Mouse (Mus musculus) gastrocnemius, adult 8-10 months (tissue): ENCODE data around the gene Tsc2. TPM values are rescaled to one million over a fixed set of nuclear protein-coding genes. Genes with fewer than 3 reads are reported as not detected.

Source experiments
- DNase-seq, 2 experiments: peaks; one replicate each; pipeline ENCODE4 v3.0.0; 2022; ENCODE audit warnings: low spot score in 2 of 2
- total RNA-seq, 4 experiments: library from RNA; stranded (reverse); gene quantifications; 2 replicates each; pipeline ENCODE4 v1.2.4; 2022

The Tsc2 gene
- total RNA-seq, 4 experiments from 2014 or later = 75.8 to 86.4 (median 82.7) TPM

DNA sequence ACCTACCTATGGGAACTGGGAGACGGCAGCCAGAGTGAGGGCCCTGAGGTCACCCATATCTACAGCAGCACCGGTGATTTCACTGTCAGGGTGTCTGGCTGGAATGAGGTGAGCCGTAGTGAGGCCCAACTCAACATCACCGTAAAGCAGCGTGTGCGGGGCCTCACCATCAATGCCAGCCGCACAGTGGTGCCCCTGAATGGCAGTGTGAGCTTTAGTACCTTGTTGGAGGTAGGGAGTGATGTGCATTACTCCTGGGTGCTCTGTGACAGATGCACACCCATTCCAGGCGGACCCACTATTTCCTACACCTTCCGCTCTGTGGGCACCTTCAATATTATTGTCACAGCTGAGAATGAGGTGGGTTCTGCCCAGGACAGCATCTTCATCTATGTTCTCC, 58.6 kb downstream of the Tsc2 start:
- DNase-seq = no peak

DNA sequence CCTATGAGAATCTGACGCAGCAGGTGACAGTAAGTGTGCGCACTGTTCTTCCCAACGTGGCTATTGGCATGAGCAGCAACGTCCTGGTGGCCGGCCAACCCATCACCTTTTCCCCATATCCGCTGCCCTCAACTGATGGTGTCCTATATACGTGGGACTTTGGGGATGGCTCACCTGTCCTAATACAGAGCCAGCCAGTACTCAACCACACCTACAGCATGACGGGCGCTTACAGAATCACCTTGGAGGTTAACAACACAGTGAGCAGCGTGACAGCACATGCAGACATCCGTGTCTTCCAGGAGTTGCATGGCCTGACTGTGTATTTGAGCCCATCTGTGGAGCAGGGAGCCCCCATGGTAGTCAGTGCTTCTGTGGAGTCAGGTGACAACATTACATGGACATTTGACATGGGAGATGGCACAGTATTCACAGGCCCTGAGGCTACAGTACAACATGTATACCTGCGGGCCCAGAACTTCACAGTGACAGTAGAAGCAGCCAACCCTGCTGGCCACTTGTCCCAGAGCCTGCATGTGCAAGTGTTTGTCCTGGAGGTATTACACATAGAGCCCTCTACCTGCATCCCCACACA, 59.7 kb downstream of the Tsc2 start:
- no peak for DNase-seq

DNA sequence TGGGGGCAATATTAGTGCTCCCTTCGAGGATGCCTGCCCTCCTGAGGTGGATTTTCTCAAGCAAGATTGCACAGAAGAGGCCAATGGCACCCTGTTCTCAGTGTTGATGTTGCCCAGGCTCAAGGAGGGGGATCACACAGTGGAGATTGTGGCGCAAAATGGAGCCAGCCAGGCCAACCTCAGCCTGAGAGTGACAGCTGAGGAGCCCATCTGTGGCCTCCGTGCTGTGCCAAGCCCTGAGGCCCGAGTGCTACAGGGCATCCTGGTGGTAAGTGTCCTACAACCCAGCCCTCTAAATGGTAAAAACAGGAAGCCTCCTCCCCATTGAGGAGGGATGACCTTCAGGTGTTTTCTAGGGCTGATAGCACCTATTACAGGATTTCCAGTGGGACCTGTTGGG, 62.6 kb downstream of the Tsc2 start:
- DNase-seq = no peak

DNA sequence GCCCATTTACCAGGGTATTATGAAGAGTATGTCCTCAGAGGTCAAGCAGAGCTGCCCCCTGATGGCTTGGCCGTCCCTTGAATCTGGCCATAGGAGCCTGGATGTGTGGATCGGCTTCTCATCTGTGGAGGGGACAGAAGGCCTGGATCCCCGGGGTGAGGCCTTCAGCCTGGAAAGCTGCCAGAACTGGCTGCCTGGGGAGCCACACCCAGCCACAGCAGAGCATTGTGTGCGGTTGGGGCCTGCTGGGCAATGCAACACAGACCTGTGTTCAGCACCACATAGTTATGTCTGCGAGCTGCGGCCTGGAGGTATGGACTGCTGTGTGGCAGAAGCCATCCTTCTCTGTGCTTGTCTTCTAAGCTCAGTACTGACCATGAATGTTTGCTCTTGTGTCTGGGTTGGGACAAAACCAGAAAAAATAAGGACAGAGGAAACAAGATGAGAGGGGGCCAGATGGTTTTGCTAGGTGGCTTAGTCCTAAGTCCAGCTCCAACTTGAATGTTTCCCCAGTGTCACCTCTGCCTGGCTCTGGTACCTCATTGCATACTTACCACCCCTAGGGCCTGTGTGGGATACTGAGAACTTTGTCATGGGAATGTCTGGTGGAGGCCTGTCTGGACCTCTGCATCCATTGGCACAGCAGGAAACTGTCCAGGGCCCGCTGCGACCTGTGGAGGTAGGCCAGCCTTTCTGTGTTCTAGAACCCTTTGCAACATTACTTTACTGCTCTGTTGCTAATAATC, 65.2 kb downstream of the Tsc2 start:
- peak in 1 of 2 experiments; percentile 31 for DNase-seq

DNA sequence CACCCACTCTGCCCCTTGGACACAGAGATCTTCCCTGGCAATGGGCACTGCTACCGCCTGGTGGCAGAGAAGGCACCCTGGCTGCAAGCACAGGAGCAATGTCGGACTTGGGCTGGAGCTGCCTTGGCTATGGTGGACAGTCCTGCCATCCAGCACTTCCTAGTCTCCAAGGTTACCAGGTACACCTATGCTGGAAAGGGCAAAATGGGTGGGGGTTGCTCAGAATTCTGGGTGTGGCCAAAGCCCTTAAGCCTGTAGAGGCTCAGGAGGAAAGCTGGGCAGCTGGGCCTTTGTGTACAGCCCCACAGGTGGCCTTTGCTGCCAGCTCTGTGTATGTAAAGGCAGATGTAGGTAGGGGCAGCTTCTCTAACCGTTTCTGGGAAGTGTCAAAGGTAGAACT, 66.6 kb downstream of the Tsc2 start:
- no peak for DNase-seq

DNA sequence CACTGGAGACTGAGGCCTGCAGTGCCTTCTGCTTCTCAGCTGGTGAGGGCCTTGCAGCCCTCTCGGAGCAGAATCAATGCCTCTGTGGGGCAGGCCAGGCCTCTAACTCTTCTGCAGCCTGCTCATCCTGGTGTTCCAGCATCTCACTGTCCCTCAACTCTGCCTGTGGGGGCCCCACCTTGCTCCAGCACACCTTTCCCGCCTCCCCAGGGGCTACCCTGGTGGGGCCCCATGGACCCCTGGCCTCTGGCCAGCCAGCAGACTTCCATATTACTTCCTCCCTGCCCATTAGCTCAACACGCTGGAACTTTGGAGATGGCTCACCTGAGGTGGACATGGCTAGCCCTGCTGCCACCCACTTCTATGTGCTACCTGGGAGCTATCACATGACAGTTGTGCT, 67.3 kb downstream of the Tsc2 start:
- DNase-seq = no peak

DNA sequence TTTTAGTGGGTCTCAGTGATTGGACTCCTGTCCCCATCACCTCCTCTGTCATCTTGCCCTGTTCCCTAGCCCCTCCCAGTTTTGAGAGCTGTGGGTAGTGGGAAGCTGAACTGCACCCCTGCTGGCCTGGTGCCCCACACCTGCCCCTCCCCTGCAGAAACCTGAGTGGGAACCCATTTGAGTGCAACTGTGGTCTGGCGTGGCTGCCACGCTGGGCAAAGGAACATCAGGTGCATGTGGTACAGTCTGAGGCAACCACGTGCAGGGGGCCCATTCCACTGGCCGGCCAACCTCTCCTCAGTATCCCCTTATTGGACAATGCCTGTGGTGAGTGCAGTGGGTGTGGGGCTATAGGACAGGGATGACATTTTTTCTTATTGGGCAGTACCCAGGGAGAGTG, 68.0 kb downstream of the Tsc2 start:
- DNase-seq = no peak

DNA sequence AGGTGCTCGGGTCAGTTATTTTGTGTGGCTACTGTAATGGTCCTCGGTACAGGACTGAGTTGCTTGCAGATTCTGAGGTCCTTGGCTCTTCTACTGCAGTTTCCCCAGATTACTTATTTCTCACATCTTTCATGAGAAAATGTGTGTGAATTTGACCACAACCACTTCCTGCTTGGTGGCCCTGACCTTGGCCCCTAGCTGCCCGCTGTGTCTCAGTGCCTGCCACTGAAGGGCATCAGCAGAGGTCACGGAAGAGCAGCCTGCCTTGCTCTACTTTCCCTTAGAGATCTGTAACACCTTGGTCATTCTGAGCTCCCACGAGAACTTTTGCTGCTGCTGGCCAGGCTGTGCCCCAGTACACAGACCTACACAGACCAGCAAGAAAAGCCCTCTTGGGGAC, 68.8 kb downstream of the Tsc2 start:
- DNase-seq = no peak

DNA sequence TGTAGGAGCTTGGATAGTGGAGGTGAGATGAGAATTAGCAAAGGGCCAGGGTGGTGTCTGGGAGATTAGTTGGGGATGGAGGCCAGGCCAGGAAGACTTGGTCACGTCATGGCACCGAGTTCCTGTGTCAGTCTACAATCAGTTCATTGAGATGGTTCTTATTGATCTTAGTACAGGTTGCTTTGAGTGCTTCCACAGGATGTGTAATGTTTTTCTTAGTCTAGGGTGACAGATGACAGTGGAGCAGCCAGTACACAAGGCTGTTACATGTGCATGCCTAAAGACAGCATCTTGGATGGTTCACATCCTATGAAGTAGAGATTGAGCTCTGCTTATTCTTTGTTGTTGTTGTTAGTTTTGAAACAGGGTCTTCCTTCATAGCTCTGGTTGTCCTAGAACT, 70.8 kb downstream of the Tsc2 start:
- no peak for DNase-seq

DNA sequence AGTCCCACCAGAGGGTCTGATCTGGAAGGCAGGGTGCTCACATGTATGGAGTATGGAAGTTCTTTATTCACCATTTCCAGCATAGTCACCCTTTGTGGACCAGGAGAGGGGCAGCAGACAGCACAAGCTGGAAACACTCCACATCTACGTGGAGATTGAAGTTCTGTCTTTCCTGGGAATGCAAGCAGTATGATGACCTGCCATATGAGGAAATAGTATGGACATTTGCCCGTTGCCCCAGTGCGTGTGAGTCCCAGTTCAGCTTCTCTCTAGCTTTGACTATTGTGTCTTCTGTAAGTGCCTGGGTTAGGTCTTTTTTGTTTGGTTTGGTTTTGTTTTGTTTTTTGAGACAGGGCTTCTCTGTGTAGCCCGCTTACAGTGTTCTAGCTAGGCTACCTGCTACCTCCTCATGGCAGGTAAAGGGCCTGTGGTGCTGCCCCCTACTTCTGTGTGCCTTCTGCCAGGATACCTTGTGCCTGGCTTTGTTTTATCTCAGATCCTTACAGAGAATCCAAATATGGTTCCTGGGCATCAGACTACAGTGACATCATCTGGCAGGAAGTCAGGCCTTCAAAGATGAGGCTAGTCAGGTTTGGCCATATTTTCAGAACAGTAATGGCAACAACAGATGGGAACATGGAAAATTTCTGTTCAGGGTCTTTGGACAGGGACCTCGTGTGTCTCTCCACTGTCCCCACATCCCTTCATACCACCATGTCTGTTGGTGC, 72.0 kb downstream of the Tsc2 start:
- DNase-seq = no peak

DNA sequence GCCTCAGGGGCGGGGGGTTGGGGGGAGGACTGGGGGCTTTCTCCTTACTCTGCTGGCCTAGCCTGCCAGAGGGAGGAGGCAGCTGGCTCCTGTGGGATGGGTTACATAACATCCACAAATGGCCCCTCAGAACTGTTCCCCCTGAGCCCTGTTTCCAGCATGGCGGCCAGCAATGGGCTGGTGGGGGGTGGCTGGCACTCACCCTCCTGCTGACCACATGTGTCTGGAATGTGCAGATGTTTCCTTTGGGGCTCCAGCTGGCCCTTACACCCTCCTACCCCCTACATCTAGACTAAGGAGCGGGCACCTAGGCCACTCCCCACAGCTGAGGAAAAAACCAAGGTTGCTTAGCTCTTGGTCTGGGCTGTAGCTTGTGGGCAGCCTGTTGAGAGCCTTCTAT, 73.3 kb downstream of the Tsc2 start:
- DNase-seq = peak in 1 of 2 experiments; percentile 61

DNA sequence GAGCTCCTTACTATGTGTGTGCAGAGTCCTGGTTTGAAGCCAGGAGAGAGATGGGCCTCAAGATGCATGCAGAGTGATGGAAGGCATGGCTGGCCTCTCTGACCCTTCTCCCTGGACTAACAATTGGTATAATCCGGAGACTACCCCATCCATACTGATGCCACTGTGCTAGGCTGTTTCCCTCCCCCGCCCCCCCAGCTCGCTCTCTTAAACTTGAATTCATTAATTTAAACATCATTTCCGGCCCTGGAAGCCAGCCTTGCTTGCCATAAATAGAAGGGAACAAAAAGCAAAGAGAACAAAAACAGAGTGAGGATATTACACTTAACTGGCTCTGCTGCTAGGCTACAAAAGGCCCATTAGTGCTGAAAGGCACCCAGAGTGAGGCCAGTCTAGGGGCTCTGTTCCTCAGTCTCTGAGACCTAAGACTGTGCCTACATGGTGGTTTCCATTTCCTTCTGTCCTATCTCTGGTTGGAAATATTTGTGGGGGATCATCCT, 73.8 kb downstream of the Tsc2 start:
- no peak for DNase-seq

DNA sequence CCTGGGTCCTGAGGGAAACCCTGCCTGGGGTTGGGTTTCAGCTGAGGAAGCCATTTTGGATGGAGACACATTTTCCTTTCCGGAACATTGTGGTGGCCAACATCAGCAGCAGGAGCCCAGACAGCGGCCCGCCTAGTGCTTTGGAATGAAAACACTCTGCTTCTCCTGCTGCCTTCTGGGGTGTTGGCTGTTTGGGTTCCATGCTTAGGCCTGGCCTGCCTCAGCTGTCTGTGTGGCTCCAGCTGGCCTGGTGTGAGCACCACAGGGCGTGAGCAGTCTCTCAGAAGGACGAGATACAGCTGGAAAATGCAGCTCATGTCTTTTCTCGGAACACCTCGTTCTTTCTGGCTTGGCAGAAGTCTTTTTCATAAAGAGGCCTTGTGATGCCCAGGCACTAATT, 75.3 kb downstream of the Tsc2 start:
- peak; percentile 56 to 63 for DNase-seq

DNA sequence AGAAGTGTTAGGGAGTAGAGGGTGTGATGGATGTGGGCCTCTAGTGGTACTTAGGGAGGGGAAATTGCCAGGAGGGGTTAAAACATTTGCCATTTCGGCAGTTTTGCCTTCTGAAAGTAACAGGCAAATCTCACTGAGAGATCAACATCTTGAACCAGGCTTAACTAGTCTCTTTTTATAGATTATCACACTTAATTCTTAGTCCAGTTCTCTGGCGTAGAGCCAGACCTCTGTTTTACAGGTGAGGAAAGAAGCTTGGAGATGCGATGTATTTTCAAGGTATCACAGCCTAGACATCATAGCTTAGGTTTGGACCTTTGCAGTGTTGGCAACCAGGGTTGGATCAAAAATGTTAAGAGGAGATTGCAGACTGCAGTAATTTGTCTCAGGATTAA, 81.4 kb downstream of the Tsc2 start:
- no peak for DNase-seq

DNA sequence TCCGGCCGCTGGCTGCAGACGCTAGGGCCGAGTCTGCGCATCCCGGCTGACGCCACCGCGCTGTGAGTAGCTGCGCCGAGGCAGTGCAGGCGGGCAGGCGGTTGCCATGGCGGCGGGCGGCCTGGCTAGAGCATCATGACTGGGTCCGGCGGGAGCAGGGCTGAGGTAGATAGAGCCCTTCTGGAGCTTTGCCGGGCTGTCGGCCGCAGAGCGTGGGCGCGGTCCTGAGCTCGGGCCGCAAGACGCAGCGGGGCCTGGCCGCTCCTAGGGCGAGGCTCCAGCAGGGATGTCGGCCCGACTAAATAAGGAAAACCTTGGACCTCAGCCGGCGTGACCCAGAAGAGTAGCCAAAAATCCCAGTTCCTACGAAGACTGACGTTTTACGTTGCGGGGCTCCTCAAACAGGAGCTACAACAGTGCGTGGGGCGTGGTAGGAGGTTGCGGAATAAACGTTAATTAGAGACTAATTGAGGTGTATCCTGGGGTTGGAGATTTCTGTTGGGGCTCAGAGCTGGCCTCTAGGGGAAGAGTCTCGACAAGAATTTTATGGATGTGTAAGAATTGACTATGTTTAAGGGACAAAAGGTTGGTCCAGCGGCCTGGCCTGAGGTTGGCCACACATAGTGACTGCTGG, 81.9 kb downstream of the Tsc2 start:
- peak; percentile 79 to 87 for DNase-seq

DNA sequence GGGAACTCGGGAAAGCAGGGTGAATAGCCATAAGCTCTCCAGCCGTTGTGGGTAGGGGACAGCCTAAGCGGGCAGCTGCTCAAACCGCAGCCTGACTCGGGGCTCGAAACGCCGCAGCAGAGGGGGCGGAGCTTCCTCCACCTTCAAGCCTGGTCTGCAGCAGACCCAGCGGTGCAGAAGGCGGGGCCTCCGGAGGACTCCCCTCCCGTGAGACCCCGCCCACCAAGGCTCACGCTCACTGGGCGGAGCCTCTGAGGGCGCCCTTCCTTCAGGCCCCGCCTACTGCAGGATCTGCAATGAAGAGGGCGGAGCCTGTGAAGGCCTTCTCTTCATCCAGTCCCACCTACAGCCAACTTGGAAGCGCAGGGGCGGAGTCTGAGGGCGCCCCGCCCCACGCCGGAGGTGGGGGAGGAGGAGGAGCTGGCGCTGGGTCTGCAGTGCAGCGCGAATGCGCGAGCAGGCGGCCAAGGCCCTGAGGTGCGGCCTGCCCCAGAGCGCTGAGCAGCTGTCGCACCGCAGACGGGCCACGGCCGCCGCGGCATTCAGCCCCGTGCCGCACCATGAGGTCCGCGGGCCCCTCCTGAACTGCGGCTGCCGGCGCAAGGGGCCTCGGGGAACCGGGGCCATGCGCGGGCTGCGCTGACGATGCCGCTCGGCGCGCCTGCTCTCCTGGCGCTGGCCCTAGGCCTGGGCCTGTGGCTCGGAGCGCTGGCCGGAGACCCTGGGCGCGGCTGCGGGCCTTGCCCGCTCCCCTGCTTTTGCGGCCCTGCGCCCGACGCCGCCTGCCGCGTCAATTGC, 82.6 kb downstream of the Tsc2 start, which contains the start of gene Pkd1:
Gene Pkd1, plus strand, starts transcription at position 217 of the 798 bp plus-strand sequence.
- peak; percentile 99 to 100 for DNase-seq

DNA sequence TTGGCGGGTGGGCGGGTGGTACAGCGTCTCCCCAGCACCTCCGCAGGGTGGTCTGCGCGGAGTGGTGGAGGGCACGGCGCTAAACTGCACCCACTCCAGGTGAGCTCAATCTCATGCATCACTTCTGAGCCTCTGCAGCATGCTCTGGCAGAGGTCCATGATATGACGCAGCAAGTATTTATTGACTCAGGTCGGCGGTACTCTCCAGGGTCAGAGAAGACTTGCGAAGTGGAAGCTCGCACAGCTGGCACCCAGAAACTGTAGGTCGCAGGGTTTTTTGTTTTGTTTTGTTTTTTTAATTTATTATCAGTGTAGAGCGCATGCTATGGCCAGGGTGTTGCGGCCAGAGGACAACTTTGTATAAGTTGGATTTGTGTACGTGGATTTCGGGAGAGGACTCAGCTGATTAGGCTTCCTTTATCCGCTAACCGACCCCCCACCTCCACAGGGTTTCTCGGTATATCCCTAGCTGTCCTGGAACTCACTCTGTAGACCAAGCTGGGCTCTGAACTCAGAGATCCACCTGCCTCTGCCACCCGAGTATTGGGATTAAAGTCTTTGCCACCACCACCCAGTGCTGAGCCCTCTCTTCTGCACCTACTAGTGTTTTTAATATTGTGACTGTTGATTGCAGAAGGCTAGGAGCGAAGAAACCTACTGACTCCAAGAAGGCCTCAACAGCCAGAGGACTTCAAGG, 83.4 kb downstream of the Tsc2 start:
- DNase-seq = peak; percentile 30 to 41

DNA sequence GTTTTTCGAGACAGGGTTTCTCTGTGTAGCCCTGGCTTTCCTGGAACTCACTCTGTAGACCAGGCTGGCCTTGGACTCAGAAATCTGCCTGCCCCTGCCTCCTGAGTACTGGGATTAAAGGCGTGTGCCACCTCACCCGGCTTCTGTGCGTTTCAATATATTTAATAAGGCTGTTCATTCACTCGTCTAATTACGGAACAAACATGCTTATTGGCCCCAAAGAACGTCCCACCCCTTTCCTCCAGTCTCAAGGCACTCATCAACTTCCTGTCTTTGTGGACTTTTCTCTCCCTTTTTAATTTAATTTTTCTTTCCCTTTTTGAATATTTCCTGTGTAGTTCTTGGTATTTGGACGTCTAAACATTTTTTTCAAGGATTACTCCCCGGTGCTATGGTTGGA, 84.0 kb downstream of the Tsc2 start:
- DNase-seq = no peak

DNA sequence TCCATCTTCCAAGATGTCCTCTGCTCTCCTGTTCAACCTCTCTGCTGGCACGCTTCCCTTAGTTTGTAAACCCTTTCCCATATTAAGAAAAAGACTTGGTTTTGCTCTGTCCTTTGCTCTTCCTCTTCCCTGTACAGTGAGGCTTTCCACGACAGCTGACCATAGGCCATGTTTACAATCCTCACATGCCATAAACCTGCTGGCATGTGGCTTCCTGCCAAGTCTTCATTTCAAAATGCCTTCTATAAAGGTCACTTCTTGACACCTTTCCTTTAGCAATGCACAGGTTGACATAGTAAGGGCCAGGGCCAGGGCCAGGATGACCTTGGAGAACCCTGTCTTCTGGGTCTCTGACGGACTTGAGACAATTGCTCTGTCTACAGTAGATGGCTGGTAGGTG, 86.2 kb downstream of the Tsc2 start:
- no peak for DNase-seq
